Mouse (Mus musculus) G1E (cell line): Measurements from ENCODE around the gene Fjx1. TPM values are rescaled to one million over a fixed set of nuclear protein-coding genes. Genes with fewer than 3 reads are reported as not detected.

ENCODE experiments used
- ATAC-seq: 2 replicates; pipeline ENCODE4 v1.8.0; 2016; ENCODE audit warnings: mild to moderate bottlenecking; ENCODE audit not compliant: insufficient number of reproducible peaks, poor library complexity, low FRiP score, severe bottlenecking; ENCODE audit errors: extremely low read depth
- DNase-seq: peaks from one replicate; pipeline ENCODE4 v3.0.0; 2012; ENCODE audit warnings: low spot score
- H3K27me3 ChIP-seq: 2 replicates; pipeline ENCODE4 v1.6.1; 2012; ENCODE audit warnings: mild to moderate bottlenecking, low read length, inconsistent platforms; ENCODE audit not compliant: insufficient read depth
- H3K36me3 ChIP-seq: replicated peaks from 2 replicates; pipeline ENCODE3; 2012; ENCODE audit warnings: mild to moderate bottlenecking, inconsistent platforms
- H3K4me1 ChIP-seq: 2 replicates; pipeline ENCODE4 v1.6.1; 2012; ENCODE audit warnings: low read depth, low read length, inconsistent platforms, mixed read lengths; ENCODE audit not compliant: insufficient read depth
- H3K4me3 ChIP-seq: 2 replicates; pipeline ENCODE4 v1.5.1; 2012; ENCODE audit warnings: low read depth, mild to moderate bottlenecking, inconsistent platforms, low read length, moderate library complexity, mixed read lengths
- H3K9me3 ChIP-seq: replicated peaks from 2 replicates; pipeline ENCODE4 v1.6.1; 2012; ENCODE audit warnings: inconsistent platforms
- CTCF ChIP-seq: IDR thresholded peaks from 2 replicates; pipeline ENCODE4 v1.5.1; 2012; ENCODE audit warnings: low read depth, low read length, inconsistent platforms, mixed read lengths
- GATA1 ChIP-seq: IDR thresholded peaks from 2 replicates; pipeline ENCODE4 v1.6.1; 2012; ENCODE audit warnings: borderline replicate concordance, low read length, inconsistent platforms, mixed read lengths
- GATA2 ChIP-seq: IDR thresholded peaks from 2 replicates; pipeline ENCODE4 v1.6.1; 2012; ENCODE audit warnings: low read depth, low read length, inconsistent platforms, borderline replicate concordance
- POLR2AphosphoS5 ChIP-seq: IDR thresholded peaks from 2 replicates; pipeline ENCODE4 v1.6.1; 2012; ENCODE audit warnings: low read depth, low read length, inconsistent platforms; ENCODE audit not compliant: insufficient replicate concordance
- TAL1 ChIP-seq: conservative IDR thresholded peaks from 2 replicates; pipeline ENCODE4 v1.6.1; 2012; ENCODE audit warnings: low read depth, low read length, inconsistent platforms, mixed read lengths
- polyA plus RNA-seq: library from polyadenylated mRNA; stranded (reverse); fragments of >175 nt; gene quantifications from 2 replicates; pipeline ENCODE4 v1.2.3, GENCODE M21; 2012
- total RNA-seq, 2 experiments: library from RNA; stranded (forward) in 1 of 2; stranded (reverse) in 1 of 2; fragments of 200-1000 nt in 1 of 2; fragments of >200 nt in 1 of 2; fragmentation: Nextera tagmentation in 1 of 2; gene quantifications; 2 replicates each; pipeline ENCODE4 v1.2.3; 2014 to 2017

Gene Fjx1
- total and polyA plus RNA-seq, 3 experiments: 0.76 TPM; not detected in 2

- no peak for TF ChIP-seq CTCF
- TF ChIP-seq TAL1: no peak
- TF ChIP-seq GATA1: no peak
- TF ChIP-seq POLR2AphosphoS5: no peak
- no peak for TF ChIP-seq GATA2
Measured at GRCm38 (mm10) chr2:102427974-102428373, 24.3 kb downstream of the Fjx1 start.

GRCm38 (mm10) chr2:102426434-102426833, 25.9 kb downstream of the Fjx1 start:
- Histone ChIP-seq H3K4me3 (no peak overlapping the region), H3K4me1 (no peaks in the 10 kb centered on the region), H3K27me3 (peaks cover 7% of the 10 kb centered on the region; the same call in 1 of the 2 replicates), H3K9me3 (no peaks in the 10 kb centered on the region), H3K36me3 (no peaks in the 10 kb centered on the region)
- ATAC-seq: no peak
- TF ChIP-seq CTCF (no peak), GATA2 (no peak)
- no peak for DNase-seq

More at GRCm38 (mm10) chr2:102427974-102428373, 24.3 kb downstream of the Fjx1 start:
- H3K9me3 ChIP-seq: no peaks in the 10 kb centered on the region
- ATAC-seq (no peak), DNase-seq (no peak)
- H3K4me3 ChIP-seq: no peak overlapping the region
- H3K4me1 ChIP-seq: no peaks in the 10 kb centered on the region
- no peaks in the 10 kb centered on the region; the same call in 1 of the 2 replicates for H3K27me3 ChIP-seq
- H3K36me3 ChIP-seq: no peaks in the 10 kb centered on the region

- Histone ChIP-seq H3K9me3 (no peaks in the 10 kb centered on the region), H3K27me3 (peaks cover 13% of the 10 kb centered on the region), H3K4me1 (peaks cover 20% of the 10 kb centered on the region), H3K4me3 (no peak overlapping the region), H3K36me3 (no peaks in the 10 kb centered on the region)
- TF ChIP-seq CTCF (no peak), GATA2 (no peak), POLR2AphosphoS5 (no peak), GATA1 (no peak), TAL1 (no peak)
- DNase-seq: no peak
- no peak for ATAC-seq
Measured at GRCm38 (mm10) chr2:102416149-102416743, 36.1 kb downstream of the Fjx1 start.

GRCm38 (mm10) chr2:102412738-102413137, 39.6 kb downstream of the Fjx1 start:
- Histone ChIP-seq H3K36me3 (no peaks in the 10 kb centered on the region), H3K4me1 (peaks cover 25% of the 10 kb centered on the region), H3K4me3 (no peak overlapping the region), H3K9me3 (no peaks in the 10 kb centered on the region), H3K27me3 (peaks cover 2% of the 10 kb centered on the region; the same call in 1 of the 2 replicates)
- DNase-seq: no peak
- no peak for TF ChIP-seq TAL1
- ATAC-seq: peak; percentile 82

GRCm38 (mm10) chr2:102410615-102411014, 41.7 kb downstream of the Fjx1 start:
- Histone ChIP-seq H3K36me3 (no peaks in the 10 kb centered on the region), H3K9me3 (no peaks in the 10 kb centered on the region), H3K27me3 (no peaks in the 10 kb centered on the region), H3K4me3 (no peak overlapping the region), H3K4me1 (peaks cover 25% of the 10 kb centered on the region)
- no peak for ATAC-seq
- no peak for DNase-seq
- no peak for TF ChIP-seq GATA1
- no peak for TF ChIP-seq GATA2
- no peak for TF ChIP-seq CTCF
- TF ChIP-seq POLR2AphosphoS5: no peak
- no peak for TF ChIP-seq TAL1

- peaks cover 25% of the 10 kb centered on the region for H3K4me1 ChIP-seq
- H3K36me3 ChIP-seq: no peaks in the 10 kb centered on the region
- H3K27me3 ChIP-seq: no peaks in the 10 kb centered on the region
- DNase-seq: no peak
- H3K9me3 ChIP-seq: no peaks in the 10 kb centered on the region
- no peak for TF ChIP-seq POLR2AphosphoS5
- no peak for TF ChIP-seq TAL1
- no peak for TF ChIP-seq CTCF
- no peak for TF ChIP-seq GATA1
- no peak for TF ChIP-seq GATA2
- H3K4me3 ChIP-seq: no peak overlapping the region
- no peak for ATAC-seq
Measured at GRCm38 (mm10) chr2:102409741-102410140, 42.6 kb downstream of the Fjx1 start.
